8 mouse cellular contexts compared by ENCODE assay signal in genomic region chr3:34691703-34692393, GRCm38 (mm10). TPM values are rescaled to one million over a fixed set of nuclear protein-coding genes. Genes with fewer than 3 reads are reported as not detected.
DNase-seq lines count a peak whose midpoint lies in the region; ATAC-seq and TF ChIP-seq lines count a peak whose summit lies in the region.

No protein-coding gene starts in this region.

- no peak for TF ChIP-seq CTCF in kidney, adult 2 months (conservative IDR thresholded peaks at IDR 0.05; ENCODE audit: insufficient read depth, insufficient read length, low read depth, low read length)

- peak overlapping the region; percentile 41 for H3K4me2 ChIP-seq in forebrain, embryonic 11.5 days (ENCODE audit: low read depth, low read length, severe bottlenecking)

- no peak overlapping the region for H3K27ac ChIP-seq in kidney, adult 2 months (ENCODE audit: insufficient read depth, low read depth, low read length)
- H3K27ac ChIP-seq in forebrain, embryonic 11.5 days (ENCODE audit: low read depth, low read length): peak overlapping the region; percentile 19; the same call in 1 of the 2 replicates

- H3K36me3 ChIP-seq in kidney, adult 2 months (ENCODE audit: control insufficient read depth, insufficient read depth, low read length): no peaks in the 10 kb centered on the region
- H3K36me3 ChIP-seq in forebrain, embryonic 11.5 days (ENCODE audit: control insufficient read depth, insufficient read depth, low read length): no peaks in the 10 kb centered on the region

- WGBS in kidney, adult 2 months: 10% methylated on average over 20 of the region's 20 CpGs
- 5% methylated on average over 20 of the region's 20 CpGs for WGBS in forebrain, embryonic 11.5 days

- no peaks in the 10 kb centered on the region; the same call in 1 of the 2 replicates for H3K27me3 ChIP-seq in kidney, adult 2 months (replicated peaks; ENCODE audit: control insufficient read depth, insufficient read depth, low read length)
- H3K27me3 ChIP-seq in forebrain, embryonic 11.5 days (ENCODE audit: control insufficient read depth, insufficient read depth, low read length): no peaks in the 10 kb centered on the region

- TF ChIP-seq POLR2A in kidney, adult 2 months (IDR thresholded peaks at IDR 0.05; ENCODE audit: low read depth, low read length): no peak

- H3K4me3 ChIP-seq in kidney, adult 2 months (ENCODE audit: insufficient read depth, low read depth, low read length): no peak overlapping the region
- peak overlapping the region; percentile 1; the same call in 1 of the 2 replicates for H3K4me3 ChIP-seq in forebrain, embryonic 11.5 days (ENCODE audit: low read depth, low read length)

- H3K9me3 ChIP-seq in forebrain, embryonic 11.5 days (ENCODE audit: control insufficient read depth, low read length): no peaks in the 10 kb centered on the region

- DNase-seq in kidney, postnatal 10 days: peak; percentile 14
- no peak for DNase-seq in kidney, adult 2 months
- peak; percentile 23 to 33 for DNase-seq in cerebellum, postnatal 25 days
- DNase-seq in forebrain, embryonic 11.5 days (ENCODE audit: low spot score): peak; percentile 82
- DNase-seq in left cerebral cortex, postnatal 4 days: peak; percentile 38
- DNase-seq in right cerebral cortex, postnatal 25 days: peak; percentile 35
- DNase-seq in thymus, postnatal 14 days: no peak
- DNase-seq in thymus, postnatal 25 days: no peak

- intact Hi-C loops in left cerebral cortex, postnatal 4 days (cut with DNase I): no loop called here

- peak overlapping the region; percentile 48 for H3K9ac ChIP-seq in forebrain, embryonic 11.5 days (ENCODE audit: low read length)

- ATAC-seq in forebrain, embryonic 11.5 days (replicated peaks; ENCODE audit: low FRiP score): peak; percentile 90

- H3K4me1 ChIP-seq in kidney, adult 2 months (ENCODE audit: control insufficient read depth, insufficient read depth, low read length): no peaks in the 10 kb centered on the region
- H3K4me1 ChIP-seq in forebrain, embryonic 11.5 days (replicated peaks; ENCODE audit: control insufficient read depth, insufficient read depth, low read length): no peaks in the 10 kb centered on the region; the same call in none of the 2 replicates

RNA-seq across cellular contexts. Expression of gene Sox2, which starts 41.6 kb away (rescaled TPM):
- polyA plus RNA-seq in kidney, adult 2 months (2012; rRNA removed): 0.03 TPM in 1 of 2 replicates, not detected in the other
- polyA plus RNA-seq in forebrain, embryonic 11.5 days (2014; fragmentation: Nextera tagmentation; extraction: Ambion mirVana): 57.7 and 67.3 TPM in 2 replicates
- 10 to 100 TPM; 55.8 to 59.3 TPM for total RNA-seq in left cerebral cortex, postnatal 4 days (2021)

Comparison
In these comparisons a context has a peak if more than half of its experiments do, and no peak if none do; other contexts are left out.
1. DNase-seq: peak in kidney, postnatal 10 days (single experiment), cerebellum, postnatal 25 days (2 of 2), forebrain, embryonic 11.5 days (single experiment), left cerebral cortex, postnatal 4 days (single experiment) and right cerebral cortex, postnatal 25 days (single experiment); none in kidney, adult 2 months (single experiment), thymus, postnatal 14 days (single experiment) and thymus, postnatal 25 days (single experiment).
2. RNA of gene Sox2, which starts 41.6 kb away (polyA plus RNA-seq): 57.7 to 67.3 TPM in forebrain, embryonic 11.5 days; 0.03 TPM in kidney, adult 2 months; every median in the first group is over 10 times any median in the second.